Mouse (Mus musculus) testis, postnatal 14 days (tissue): Measurements from ENCODE around the gene Enpp5.

Experiments used
- DNase-seq: peaks from one replicate; pipeline ENCODE4 v3.0.0; 2021; ENCODE audit warnings: low spot score

Enpp5 gene

GRCm38 (mm10) chr17:44091512-44091911 lies 12.9 kb downstream of the Enpp5 start:
- DNase-seq = no peak

- no peak for DNase-seq
Measured at GRCm38 (mm10) chr17:44100486-44100885, 21.9 kb downstream of the Enpp5 start.

- DNase-seq = no peak
Measured at GRCm38 (mm10) chr17:44100906-44101305, 22.3 kb downstream of the Enpp5 start.

- DNase-seq = no peak
Measured at GRCm38 (mm10) chr17:44101961-44102360, 23.3 kb downstream of the Enpp5 start.

GRCm38 (mm10) chr17:44105287-44106138 lies 26.9 kb downstream of the Enpp5 start, which contains the start of gene Enpp4:
Gene Enpp4, minus strand, starts transcription at chr17:44105809.
- DNase-seq = peak; percentile 89

GRCm38 (mm10) chr17:44108331-44108730 lies 29.7 kb downstream of the Enpp5 start:
- no peak for DNase-seq

GRCm38 (mm10) chr17:44116584-44116983 lies 38.0 kb downstream of the Enpp5 start:
- no peak for DNase-seq

GRCm38 (mm10) chr17:44117721-44118120 lies 39.1 kb downstream of the Enpp5 start:
- DNase-seq = no peak

- DNase-seq = no peak
Measured at GRCm38 (mm10) chr17:44118231-44118630, 39.6 kb downstream of the Enpp5 start.

GRCm38 (mm10) chr17:44121366-44122100 lies 42.9 kb downstream of the Enpp5 start:
- no peak for DNase-seq

- no peak for DNase-seq
Measured at GRCm38 (mm10) chr17:44129092-44129750, 50.6 kb downstream of the Enpp5 start.

GRCm38 (mm10) chr17:44130429-44130828 lies 51.8 kb downstream of the Enpp5 start:
- DNase-seq = peak; percentile 41

GRCm38 (mm10) chr17:44134106-44134505 lies 55.5 kb downstream of the Enpp5 start:
- no peak for DNase-seq

GRCm38 (mm10) chr17:44134545-44134944 lies 55.9 kb downstream of the Enpp5 start:
- no peak for DNase-seq

- DNase-seq = no peak
Measured at GRCm38 (mm10) chr17:44136018-44136417, 57.4 kb downstream of the Enpp5 start.
